Mouse (Mus musculus): Measurements from ENCODE around the gene Mstn. TPM values are rescaled to one million over a fixed set of nuclear protein-coding genes. Genes with fewer than 3 reads are reported as not detected.

Mstn gene
- polyA plus RNA-seq, 1 experiment from 2014 or later, result 0.26 TPM

DNA sequence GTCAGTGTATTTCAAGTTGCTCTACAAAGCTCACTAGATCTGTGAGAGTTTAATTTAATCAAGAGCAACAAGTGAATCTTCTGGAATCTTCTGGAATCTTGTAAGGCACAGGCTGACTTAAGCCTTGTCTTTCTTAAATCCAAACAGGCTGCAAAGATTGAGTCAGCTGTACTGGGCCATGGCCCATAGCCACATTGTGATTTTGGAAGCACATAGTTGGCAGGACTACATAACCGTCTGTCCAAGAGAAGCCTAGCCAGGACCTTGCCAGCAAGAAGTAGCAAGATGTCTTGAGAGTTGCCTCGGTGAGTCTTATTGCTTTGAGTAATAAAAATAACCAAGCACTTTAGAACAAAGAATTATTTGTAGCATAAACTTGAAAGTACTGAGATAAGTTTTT is 18.4 kb downstream of the Mstn start:
- H3K4me3 ChIP-seq (ENCODE audit: low read depth, low read length), result no peak overlapping the region
- H3K27ac ChIP-seq (ENCODE audit: low read length), result no peak overlapping the region
- no peaks in the 10 kb centered on the region for H3K4me1 ChIP-seq (ENCODE audit: control insufficient read depth, low read depth, low read length)
- no peaks in the 10 kb centered on the region for H3K27me3 ChIP-seq (ENCODE audit: control insufficient read depth, insufficient read depth, low read depth, low read length)
- H3K9me3 ChIP-seq (replicated peaks; ENCODE audit: control insufficient read depth, low read length), result no peaks in the 10 kb centered on the region
- H3K36me3 ChIP-seq (ENCODE audit: control insufficient read depth, insufficient read depth), result no peaks in the 10 kb centered on the region
- no peak for ATAC-seq (ENCODE audit: low read depth)
- WGBS (ENCODE audit: insufficient replicate concordance), result 68% methylated on average over 2 of the region's 2 CpGs
- H3K4me2 ChIP-seq (ENCODE audit: low read depth, low read length), result no peak overlapping the region
- no peak overlapping the region for H3K9ac ChIP-seq (ENCODE audit: low read depth, low read length)

DNA sequence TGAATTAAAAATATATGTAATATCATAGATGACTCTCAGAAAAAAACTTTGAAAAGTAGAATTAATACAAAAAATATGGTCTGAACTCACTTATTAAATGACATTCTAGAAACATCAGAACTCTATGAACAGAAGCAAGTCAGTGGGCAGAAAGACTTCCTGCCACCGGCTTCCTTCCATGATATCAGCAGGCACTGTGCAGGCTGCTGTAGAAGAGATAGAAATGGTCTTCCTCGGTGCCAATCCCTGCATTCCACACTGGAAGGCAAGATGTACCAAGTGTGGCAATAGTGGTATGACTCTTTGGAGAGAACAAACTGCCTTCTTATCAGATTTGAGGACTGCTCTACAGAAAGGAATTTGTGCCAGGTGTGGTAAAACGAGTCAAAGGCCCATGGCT is 19.2 kb downstream of the Mstn start:
- WGBS (ENCODE audit: insufficient replicate concordance), result 30% methylated on average over 3 of the region's 3 CpGs
- no peaks in the 10 kb centered on the region for H3K36me3 ChIP-seq (ENCODE audit: control insufficient read depth, insufficient read depth)
- H3K4me2 ChIP-seq (ENCODE audit: low read depth, low read length), result no peak overlapping the region
- no peak overlapping the region for H3K4me3 ChIP-seq (ENCODE audit: low read depth, low read length)
- ATAC-seq (ENCODE audit: low read depth), result no peak
- H3K9ac ChIP-seq (ENCODE audit: low read depth, low read length), result no peak overlapping the region
- H3K9me3 ChIP-seq (replicated peaks; ENCODE audit: control insufficient read depth, low read length), result no peaks in the 10 kb centered on the region
- H3K4me1 ChIP-seq (ENCODE audit: control insufficient read depth, low read depth, low read length), result no peaks in the 10 kb centered on the region
- no peak overlapping the region for H3K27ac ChIP-seq (ENCODE audit: low read length)
- no peaks in the 10 kb centered on the region for H3K27me3 ChIP-seq (ENCODE audit: control insufficient read depth, insufficient read depth, low read depth, low read length)

DNA sequence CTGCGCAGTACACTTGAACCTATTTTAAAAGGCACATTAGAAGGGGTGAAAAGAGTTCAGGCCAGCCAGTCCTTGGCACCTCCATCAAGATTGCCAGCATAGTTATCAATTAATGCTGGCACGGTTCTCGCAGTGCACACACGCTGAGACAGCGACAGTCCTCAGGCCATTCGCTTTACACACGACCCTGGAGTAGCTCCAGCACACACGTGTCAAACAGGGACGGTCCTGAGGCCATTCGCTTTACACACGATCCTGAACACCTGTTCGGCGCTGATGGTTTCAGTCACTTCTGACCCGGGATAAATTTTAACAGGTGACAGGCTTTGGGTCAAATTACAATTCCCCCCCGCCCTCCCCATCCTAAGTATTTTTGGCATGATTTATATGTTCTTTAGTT is 23.8 kb downstream of the Mstn start:
- H3K4me3 ChIP-seq (ENCODE audit: low read depth, low read length), result no peak overlapping the region
- H3K9ac ChIP-seq (ENCODE audit: low read depth, low read length), result no peak overlapping the region
- no peaks in the 10 kb centered on the region for H3K36me3 ChIP-seq (ENCODE audit: control insufficient read depth, insufficient read depth)
- ATAC-seq (ENCODE audit: low read depth), result no peak
- no peaks in the 10 kb centered on the region for H3K4me1 ChIP-seq (ENCODE audit: control insufficient read depth, low read depth, low read length)
- H3K27ac ChIP-seq (ENCODE audit: low read length), result no peak overlapping the region
- WGBS (ENCODE audit: insufficient replicate concordance), result 73% methylated on average over 15 of the region's 15 CpGs
- no peaks in the 10 kb centered on the region for H3K27me3 ChIP-seq (ENCODE audit: control insufficient read depth, insufficient read depth, low read depth, low read length)
- no peaks in the 10 kb centered on the region for H3K9me3 ChIP-seq (replicated peaks; ENCODE audit: control insufficient read depth, low read length)
- no peak overlapping the region for H3K4me2 ChIP-seq (ENCODE audit: low read depth, low read length)

DNA sequence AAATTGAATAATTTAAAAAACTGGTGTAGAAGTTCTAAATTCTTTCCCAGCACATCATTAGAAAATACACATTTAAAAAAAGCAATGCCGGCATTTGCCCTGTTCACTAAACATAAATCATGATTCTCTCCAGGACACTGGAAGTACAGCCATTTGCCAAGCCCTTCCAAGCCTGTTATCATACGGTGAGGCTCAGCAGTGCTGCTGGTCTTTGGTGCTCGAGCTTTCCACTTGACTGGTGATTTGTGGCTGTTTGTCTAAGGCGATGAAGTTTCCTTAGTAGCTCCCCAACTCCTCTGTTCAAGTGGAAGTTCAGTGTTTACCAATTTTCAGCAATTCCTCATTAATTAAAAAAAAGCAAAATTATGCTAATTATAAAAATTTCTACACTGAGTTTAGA is 24.6 kb downstream of the Mstn start:
- no peak overlapping the region for H3K9ac ChIP-seq (ENCODE audit: low read depth, low read length)
- H3K9me3 ChIP-seq (replicated peaks; ENCODE audit: control insufficient read depth, low read length), result no peaks in the 10 kb centered on the region
- no peaks in the 10 kb centered on the region for H3K27me3 ChIP-seq (ENCODE audit: control insufficient read depth, insufficient read depth, low read depth, low read length)
- no peaks in the 10 kb centered on the region for H3K36me3 ChIP-seq (ENCODE audit: control insufficient read depth, insufficient read depth)
- WGBS (ENCODE audit: insufficient replicate concordance), result 48% methylated on average over 4 of the region's 4 CpGs
- H3K27ac ChIP-seq (ENCODE audit: low read length), result no peak overlapping the region
- no peak overlapping the region for H3K4me2 ChIP-seq (ENCODE audit: low read depth, low read length)
- H3K4me3 ChIP-seq (ENCODE audit: low read depth, low read length), result no peak overlapping the region
- no peak for ATAC-seq (ENCODE audit: low read depth)
- H3K4me1 ChIP-seq (ENCODE audit: control insufficient read depth, low read depth, low read length), result no peaks in the 10 kb centered on the region

DNA sequence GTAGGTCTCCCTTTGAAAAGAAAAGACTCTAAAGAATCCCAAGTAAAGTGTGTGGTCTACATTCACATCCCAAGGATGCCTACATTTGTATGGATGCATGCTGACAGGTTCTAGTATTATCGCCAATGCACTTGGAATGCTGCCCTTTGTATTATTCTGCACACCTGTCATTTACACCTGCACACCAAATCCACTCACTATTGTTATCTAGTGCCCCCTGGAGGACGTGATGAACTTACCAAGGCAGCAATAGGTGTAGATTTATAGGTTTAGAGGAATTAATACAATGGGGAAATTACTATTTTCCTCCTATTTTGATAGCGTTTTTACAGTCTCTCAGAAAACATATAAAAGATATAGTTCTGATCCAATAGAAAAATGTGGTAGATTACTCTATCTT is 31.7 kb downstream of the Mstn start:
- Histone ChIP-seq H3K4me2 (ENCODE audit: low read depth, low read length) (no peak overlapping the region), H3K27ac (ENCODE audit: low read length) (no peak overlapping the region), H3K27me3 (ENCODE audit: control insufficient read depth, insufficient read depth, low read depth, low read length) (no peaks in the 10 kb centered on the region), H3K36me3 (ENCODE audit: control insufficient read depth, insufficient read depth) (no peaks in the 10 kb centered on the region), H3K4me1 (ENCODE audit: control insufficient read depth, low read depth, low read length) (no peaks in the 10 kb centered on the region), H3K4me3 (ENCODE audit: low read depth, low read length) (no peak overlapping the region), H3K9me3 (replicated peaks; ENCODE audit: control insufficient read depth, low read length) (no peaks in the 10 kb centered on the region), H3K9ac (ENCODE audit: low read depth, low read length) (no peak overlapping the region)
- ATAC-seq (ENCODE audit: low read depth), result no peak
- 27% methylated on average over 3 of the region's 3 CpGs for WGBS (ENCODE audit: insufficient replicate concordance)

DNA sequence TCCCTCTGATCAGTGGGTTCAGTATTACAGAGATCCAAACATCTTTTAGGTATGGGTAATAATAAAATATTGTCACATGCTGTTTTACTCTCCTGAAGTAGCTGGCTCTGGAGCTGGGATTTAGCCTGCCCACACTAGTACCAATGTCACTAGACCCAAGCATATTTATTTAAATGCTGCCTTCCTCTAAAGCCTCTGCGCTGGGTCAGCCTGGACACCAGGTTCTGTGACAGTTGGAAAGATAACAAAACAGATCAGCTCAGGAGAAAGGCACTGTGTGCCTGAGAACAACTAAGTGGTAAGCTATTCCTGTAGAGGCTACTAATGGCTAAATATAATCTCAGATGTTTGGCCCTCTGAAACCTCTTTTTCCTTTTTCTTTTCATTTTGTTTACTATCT is 49.1 kb downstream of the Mstn start:
- H3K4me3 ChIP-seq (ENCODE audit: low read depth, low read length), result no peak overlapping the region

More for the DNA sequence above, 49.1 kb downstream of the Mstn start:
- Histone ChIP-seq H3K27ac (ENCODE audit: low read length) (no peak overlapping the region), H3K27me3 (ENCODE audit: control insufficient read depth, insufficient read depth, low read depth, low read length) (no peaks in the 10 kb centered on the region), H3K4me2 (ENCODE audit: low read depth, low read length) (no peak overlapping the region), H3K9ac (ENCODE audit: low read depth, low read length) (no peak overlapping the region), H3K9me3 (replicated peaks; ENCODE audit: control insufficient read depth, low read length) (no peaks in the 10 kb centered on the region), H3K4me1 (ENCODE audit: control insufficient read depth, low read depth, low read length) (no peaks in the 10 kb centered on the region), H3K36me3 (ENCODE audit: control insufficient read depth, insufficient read depth) (no peaks in the 10 kb centered on the region)
- no peak for ATAC-seq (ENCODE audit: low read depth)
- WGBS (ENCODE audit: insufficient replicate concordance), result 61% methylated on average over 1 of the region's 1 CpGs

Other genes with a start within 250 kb of the Mstn start
- gene Inpp1, start 244.0 kb upstream of the Mstn start, polyA plus RNA-seq (2015; fragmentation: Nextera tagmentation; extraction: Ambion mirVana), result 5.3 and 5.6 TPM in 2 replicates
- gene Hibch, start 216.7 kb upstream of the Mstn start, polyA plus RNA-seq (2015; fragmentation: Nextera tagmentation; extraction: Ambion mirVana), result 14.8 and 16.7 TPM in 2 replicates
- gene 1700019D03Rik, start 41.5 kb upstream of the Mstn start, polyA plus RNA-seq (2015; fragmentation: Nextera tagmentation; extraction: Ambion mirVana), result 8.0 and 12.2 TPM in 2 replicates
- gene 1700019A02Rik, start 126.0 kb downstream of the Mstn start, polyA plus RNA-seq (2015; fragmentation: Nextera tagmentation; extraction: Ambion mirVana), result not detected in 2 replicates
- 6.3 and 7.2 TPM in 2 replicates for gene Pms1, start 235.4 kb downstream of the Mstn start, polyA plus RNA-seq (2015; fragmentation: Nextera tagmentation; extraction: Ambion mirVana)
- 23.7 and 26.0 TPM in 2 replicates for gene Ormdl1, start 235.5 kb downstream of the Mstn start, polyA plus RNA-seq (2015; fragmentation: Nextera tagmentation; extraction: Ambion mirVana)
- gene Gm28778, start 235.5 kb downstream of the Mstn start, polyA plus RNA-seq (2015; fragmentation: Nextera tagmentation; extraction: Ambion mirVana), result not detected in 2 replicates